Mouse (Mus musculus) thymus, postnatal 4 days (tissue): ENCODE measurements around the gene Tsen15.
"Not testable (repeated sequence)": the region's sequence is repeated elsewhere in the genome, so short reads cannot be mapped to it uniquely, and the experiment has no call there.

Experiments used
- DNase-seq: peaks from one replicate; pipeline ENCODE4 v3.0.0; 2021

Tsen15 gene

DNA sequence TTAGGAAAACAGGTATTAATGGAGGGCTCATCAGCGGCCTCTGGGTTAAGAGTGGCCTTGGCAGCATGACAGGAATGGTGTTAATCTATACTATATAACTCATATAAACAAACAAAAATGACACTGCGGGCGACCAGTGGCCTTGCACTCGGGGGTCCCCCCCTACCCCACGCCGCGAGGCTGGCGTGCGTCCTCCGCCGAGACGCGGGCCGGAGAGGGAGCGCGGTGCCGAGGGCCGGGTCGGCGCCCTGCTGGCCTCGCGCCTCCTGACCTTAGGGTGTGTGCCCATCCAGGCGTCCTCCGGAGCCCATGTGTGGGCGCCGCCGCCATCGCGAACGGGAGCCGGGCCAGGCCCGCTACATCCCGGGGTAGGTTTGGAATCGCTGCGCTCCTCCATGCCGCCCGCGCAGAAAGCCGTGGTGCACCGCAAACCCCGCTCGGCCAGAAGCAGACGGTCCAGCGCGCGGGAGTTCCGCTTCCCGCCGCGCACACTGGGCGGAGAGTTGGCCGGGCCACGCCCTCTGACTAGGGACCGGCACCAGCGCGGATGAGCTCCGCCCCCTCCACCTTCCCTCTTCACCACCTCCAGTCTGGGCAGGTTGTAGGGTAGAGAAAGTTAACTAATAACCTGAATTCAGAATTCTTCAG, at the start of gene Tsen15:
TSS of gene Tsen15 (minus strand) at position 501 of the 648 bp plus-strand sequence.
- DNase-seq, result peak; percentile 88

DNA sequence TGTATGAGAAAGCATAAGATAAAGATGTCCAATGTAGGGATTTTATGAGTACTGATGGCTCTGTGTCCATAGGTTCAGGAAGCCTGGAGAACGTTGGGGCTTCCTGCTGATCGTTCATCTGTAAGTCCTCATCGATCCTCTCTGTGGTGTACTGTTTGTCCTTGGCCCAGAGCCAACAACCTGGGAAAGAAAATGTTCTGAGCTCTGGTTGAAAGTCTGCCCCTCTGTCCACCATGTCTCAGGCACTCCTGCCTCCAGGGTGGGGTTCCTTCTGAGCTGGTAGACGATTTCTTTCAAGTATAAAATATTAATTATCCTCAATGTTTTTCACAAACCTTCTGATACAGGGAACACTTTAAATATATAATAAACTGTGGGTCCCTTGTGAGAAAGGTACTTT, 47.7 kb upstream of the Tsen15 start:
- DNase-seq, result no peak

DNA sequence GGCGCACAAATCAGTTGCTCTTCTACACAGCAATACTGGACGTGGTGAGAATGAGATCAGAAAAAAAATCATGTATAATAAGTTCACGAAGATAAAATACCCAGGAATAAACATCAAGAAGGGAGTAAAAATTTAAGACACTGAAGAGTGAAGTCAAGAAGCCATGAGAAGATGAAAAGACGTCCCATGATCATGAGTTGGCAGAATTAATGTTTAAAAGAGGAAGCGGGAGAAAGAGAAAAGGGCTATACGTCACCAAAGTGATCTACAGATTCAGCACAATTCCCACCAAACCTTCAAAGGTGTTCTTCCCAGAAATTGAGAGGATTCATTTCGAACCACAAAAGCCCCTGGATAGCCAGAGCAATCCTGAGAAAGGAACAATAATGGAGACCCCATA, 43.3 kb upstream of the Tsen15 start:
- DNase-seq, result no peak

DNA sequence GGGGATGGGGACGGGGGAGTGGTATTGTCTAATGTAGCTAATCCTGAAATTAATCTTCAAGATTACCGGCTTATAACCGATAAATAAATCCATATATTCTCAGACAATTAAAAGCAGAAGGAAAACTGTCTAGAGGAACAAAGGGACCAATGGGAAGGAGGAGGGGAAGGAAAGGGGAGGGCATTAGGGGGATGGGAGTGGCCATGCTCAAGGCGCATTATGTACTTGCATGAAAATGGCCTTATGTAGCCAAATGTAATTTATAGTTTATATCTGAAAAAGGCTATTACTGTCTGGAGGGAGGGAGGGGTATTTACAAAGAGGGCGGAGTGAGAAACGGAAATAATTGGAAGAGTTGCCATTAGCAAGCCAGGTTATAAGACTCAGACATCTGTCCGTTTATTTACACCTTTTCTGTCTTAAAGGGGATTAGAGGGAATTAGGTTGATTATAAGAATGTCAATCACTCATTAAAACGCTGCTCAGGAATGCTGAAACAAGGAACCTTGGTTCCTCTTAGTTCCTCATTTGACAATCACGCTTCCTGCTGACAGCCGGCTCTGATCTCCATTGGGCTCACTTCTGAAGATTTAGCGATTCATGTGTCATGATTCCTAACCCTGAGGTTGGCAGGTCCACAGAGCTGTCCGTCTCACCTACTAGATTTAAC, 41.6 kb upstream of the Tsen15 start:
- no peak for DNase-seq

DNA sequence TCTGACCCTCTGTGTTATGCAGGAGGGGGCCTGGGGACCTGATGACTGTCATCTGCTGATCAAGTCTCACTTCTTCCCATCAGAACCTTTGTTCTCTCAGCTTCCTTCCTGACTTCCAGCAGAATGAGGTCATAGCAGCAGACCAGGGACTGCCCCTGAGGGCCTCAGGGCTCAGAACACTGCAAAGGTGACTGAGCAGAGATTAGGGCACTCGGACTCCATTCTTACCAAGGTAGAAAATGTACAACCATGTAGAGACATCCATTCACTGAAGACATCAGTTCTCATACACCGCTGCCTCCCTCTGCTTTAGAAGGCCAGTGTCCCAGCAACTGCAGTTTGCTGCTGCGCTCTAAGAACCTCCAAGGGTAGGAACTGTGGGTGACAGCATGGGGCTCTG, 36.6 kb upstream of the Tsen15 start:
- no peak for DNase-seq

DNA sequence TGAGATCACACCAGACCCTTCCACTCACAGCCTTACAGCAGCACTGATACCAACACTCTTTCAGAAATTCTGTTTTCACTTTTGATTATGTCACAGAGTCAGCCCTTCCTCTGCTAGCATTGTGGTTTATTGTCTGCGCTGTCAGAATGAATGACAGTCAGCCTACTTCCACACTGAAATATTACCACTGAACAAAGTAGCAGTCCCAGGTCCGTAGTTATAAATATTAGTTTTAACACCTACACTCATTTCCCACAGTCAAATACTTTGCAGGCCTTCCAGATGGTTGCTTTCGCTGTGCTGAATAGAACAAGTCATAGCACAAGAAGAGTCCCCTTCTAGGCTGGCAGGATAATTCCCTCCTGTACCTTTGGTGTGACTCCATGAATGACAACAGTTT, 35.8 kb upstream of the Tsen15 start:
- DNase-seq, result no peak

DNA sequence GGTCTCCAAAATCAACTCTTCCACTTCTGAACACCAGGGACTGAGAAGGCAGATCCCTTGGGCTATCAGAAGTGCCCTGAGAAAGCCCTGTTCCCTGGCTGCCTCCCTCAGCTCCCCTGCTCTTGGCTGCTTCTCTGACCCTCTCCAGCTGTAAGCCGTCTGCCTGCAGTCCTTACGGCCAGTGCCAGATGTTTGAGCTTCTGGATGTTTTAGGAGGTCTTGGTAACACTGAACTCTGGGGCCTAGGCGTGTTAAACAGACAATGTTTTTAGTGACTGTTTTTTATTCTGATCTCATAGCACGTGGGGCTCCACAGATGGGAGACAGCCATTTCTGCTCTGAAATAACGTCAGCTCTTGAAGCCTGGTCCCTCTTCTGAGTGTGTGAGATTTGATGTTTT, 31.1 kb upstream of the Tsen15 start:
- no peak for DNase-seq

DNA sequence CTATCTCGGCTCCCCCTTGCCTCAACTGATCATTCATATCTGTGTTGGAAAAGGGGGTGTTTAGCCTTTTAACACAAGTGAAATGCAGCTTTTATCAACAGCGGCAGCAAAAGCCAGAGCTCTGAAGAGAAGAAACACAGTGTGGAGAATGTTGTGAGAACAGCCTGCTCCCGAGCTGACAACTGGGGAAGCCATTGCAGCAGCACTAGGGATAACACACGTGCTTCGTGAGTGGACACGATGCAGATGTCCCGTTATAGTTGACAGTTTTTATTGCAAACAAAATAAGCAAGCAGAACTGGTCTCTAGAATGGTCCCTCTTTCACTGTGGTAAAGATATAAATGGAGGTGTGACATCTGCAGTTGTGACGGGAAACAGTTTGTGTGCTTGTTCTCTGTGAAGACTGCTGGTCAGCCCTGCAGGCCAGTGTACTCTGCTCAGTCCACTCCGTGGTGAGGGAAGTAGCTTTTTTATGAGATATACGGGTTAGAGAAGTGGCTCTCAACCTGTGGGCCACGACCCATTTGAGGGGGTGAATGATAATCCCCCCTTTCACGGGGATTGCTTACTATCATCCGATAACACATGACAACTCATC, 29.9 kb upstream of the Tsen15 start:
- no peak for DNase-seq

DNA sequence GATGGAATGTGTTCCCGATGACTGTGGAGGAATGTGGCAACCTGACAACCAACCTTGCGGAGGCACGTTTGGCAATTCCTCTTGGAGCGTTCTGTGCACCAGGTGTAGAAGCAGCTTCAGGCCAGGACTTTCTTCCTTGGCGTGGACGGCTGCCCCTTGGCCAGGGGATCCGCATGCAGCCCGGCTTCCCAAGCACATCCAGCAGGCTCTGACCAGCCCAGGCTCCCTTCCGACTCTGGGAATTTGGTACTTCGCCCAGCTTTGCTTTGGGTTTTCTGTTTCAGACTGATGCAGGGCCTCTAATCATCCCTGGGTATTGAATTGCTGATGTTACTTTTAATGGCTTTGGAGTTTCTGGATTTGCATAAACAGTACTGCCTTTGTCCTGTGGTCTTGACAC, 28.0 kb upstream of the Tsen15 start:
- no peak for DNase-seq

DNA sequence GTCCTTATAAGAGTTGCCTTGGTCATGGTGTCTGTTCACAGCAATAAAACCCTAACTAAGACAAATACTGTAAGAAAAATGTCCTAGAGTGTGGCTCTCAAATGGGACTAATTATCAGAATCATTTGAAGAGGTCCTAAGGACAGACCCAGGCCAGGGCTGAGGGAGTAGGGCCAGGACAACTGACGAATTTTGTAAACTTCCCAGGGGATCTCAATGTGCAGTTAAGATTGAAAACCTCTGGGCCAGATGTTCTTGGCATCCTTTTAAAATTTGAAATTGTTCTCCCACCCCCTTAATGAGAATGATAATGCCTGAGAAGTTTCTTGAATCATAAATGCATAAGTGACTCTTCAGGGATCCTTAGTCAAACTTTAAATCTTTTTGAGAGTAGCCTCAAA, 27.5 kb upstream of the Tsen15 start:
- DNase-seq, result no peak

DNA sequence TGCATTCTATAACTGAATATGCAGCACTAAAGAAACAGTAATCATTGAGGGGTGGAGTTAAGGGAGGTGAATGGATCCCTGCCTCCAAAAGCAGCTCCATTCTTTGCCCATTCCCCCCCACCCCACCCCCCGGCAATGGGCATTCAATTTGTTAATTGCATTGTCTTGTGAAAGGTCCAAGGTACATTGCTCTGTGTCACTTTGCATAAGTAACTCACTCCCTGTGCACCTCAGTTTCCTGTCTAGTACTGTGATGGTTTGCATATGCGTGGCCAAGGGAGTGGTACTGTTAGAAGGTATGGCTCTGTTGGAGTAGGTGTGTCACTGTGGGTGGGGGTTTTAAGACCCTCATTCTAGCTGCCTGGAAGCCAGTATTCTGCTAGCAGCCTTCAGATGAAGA, 26.6 kb upstream of the Tsen15 start:
- DNase-seq, result no peak

DNA sequence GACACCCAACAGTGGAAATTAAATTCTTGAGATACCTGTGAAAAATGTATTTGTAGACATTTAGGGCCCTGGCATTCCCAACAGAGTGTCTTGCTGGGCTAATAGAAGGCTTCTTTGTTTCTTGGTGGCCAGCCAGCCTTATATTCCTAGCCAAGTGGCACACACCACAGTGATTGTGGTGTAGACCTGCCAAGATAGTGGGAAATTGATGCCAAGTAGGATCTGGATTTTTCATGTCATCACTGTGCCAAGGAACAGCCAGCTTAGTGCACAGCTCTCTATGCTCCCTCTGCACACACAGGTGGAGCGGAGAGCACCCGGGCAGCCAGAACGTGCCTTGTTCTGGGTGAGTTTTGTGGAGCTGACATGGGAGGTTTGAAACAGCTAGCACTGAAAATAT, 24.2 kb upstream of the Tsen15 start:
- DNase-seq, result no peak

DNA sequence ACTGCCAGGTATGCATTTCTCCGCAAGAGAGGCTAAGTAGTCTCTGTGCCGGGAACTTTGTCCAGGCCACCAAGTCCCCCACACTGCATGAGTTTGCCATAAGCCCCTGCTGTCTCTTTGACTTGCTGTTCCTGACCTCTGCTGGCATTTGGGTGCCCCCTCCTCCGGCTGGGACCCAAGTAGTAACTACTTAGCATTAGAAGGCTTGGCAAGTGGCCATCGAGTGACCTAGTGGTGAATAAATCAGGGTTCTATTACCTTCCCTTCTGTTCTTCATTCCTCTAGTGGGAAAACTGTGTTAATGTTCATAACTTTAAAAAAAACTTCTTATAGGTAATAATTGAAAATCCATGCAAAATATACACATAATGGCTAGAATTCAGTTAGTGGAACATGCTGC, 22.9 kb upstream of the Tsen15 start:
- DNase-seq, result no peak

DNA sequence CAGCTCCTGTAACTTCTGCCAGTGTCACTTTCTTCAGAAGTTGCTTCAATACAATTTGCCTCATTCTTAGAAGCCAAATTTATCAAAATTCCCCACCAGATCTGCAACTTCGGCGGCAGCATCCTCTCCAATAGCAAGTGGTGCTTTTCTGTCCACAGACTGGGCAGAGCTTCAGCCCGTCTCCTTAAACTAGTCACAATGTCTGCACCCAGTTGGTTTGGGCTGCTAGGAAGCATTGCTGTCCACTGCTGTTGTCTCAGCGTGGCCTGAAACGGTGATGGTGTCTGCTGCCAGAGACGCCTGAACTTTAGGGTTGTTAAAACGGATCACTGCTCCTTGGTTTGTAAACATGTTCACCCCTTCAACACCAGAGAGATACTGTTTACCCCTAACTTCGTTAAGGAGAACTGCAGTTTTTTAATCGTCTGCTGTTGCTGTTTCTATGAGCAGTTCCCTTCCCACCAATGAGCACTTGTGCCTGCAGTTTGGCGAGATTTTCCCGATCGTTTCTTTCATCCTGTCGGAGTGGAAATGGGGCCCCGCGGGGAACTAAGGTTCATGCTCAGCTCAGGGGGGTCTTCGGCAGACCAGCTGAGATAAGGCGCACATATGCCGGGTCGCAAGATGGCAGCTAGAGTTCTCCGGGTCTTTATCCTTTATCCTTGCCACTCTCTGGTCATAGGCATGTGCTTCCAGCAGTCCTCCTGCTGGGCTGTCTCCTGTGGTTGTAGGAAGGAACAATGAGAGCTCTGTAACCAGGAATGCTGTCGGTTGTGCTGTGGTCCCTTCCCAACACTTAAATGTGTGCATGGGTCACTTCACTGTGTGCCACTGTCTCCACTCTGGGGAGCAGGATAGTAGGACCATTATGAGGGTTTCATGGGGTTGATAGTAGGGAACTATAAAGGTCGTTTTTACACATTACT, 20.8 kb upstream of the Tsen15 start:
- DNase-seq, result no peak

DNA sequence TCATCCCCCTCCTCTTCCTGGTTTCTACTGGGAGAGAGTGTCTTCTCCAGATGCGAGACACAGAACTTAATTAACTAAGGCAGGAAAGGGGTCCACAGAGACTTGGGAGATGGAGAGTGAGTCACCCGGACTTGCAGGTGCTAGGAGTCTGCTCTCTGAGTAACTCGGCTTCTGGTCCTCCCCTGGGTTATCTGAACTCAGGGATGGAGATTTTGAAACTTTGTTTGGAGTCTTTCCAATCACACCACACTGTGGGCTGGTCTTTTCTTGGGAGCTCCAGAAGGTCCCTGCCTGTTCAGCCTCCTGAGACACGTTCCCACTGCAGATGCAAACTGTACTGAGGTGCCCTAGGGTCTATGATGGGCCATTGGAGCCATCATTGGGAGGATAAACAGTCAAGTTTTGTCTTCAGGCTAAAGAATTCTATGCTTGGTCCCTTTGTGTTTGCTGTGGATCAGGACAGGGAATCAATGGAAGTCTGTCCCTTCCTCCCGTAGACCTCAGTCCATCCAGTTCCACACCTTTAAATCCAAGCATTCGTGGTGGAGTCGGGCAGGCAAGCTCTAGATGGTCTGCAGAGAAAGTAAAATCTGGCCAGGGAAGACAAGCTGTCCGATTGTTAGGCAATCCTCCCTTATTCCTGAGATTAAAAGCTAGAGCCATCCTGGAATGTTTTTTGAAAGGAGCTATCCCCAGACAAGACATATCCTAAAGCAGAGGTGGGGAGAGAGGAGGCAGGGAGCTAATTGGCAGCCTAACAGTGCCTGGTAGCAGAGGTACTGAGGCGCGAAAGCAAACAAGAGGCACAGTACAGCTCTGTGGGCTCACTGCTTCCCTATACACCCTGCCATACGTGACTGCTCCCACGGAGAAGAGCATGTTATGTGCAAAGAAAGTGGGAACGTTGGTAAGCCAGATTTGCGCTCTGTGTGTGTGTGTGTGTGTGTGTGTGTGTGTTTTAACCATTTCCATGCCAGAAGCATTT, 14.4 kb upstream of the Tsen15 start:
- no peak for DNase-seq

DNA sequence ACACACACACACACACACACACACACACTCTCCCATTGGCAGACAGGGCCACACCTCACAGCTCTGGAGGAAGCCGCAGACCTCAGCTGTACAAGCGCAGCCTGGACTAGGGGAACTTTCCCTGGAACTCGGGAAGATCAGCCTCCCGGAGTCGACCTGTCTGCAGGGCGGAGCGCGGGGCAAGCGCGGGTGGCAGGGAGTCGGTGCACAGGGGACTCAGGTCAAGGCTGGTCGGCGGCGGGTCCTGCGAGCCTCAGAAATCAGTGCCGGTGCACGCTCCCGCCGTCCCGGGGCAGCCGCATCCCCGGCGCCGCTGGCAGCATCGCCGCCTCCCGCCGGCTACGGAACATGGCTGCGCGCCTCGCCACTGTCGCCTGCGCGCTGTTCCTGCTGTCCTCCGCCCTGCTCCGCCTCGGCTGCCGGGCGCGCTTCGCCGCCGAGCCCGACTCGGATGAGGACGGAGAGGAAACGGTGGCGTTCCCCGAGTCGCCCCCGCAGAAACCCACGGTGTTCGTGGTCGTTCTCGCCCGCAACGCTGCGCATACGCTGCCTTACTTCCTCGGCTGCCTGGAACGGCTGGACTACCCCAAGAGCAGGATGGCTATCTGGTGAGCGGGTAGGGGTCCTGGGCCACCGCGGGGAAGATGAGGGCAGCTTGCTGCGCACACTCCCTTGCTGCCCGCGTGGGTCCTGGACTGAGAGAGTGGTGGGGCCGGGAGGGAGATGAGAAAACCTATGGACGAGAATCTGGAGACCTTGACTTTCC, 13.5 kb upstream of the Tsen15 start, which contains the start of gene Colgalt2:
TSS of gene Colgalt2 (plus strand) at position 41 of the 766 bp plus-strand sequence.
- peak; percentile 69 for DNase-seq

DNA sequence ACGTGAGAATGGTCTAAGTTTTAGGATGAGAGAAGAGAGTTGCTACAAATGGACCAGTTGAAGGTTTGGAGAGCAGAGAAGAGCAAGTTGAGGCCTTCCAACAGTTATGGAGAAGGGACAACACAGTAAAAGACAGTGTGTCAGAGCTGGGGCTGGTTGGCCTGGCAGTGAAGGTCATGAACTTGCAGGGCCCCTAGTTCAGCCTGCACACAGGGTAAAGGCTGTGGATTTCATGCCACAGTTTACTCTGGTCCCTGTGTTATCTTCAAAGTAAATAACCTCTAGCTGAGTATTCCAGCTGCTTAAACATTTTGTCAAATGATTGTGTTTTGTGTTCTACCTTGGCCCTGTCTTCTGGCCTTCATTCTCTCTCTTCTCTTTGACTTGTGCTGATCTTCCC, 12.2 kb upstream of the Tsen15 start:
- no peak for DNase-seq

DNA sequence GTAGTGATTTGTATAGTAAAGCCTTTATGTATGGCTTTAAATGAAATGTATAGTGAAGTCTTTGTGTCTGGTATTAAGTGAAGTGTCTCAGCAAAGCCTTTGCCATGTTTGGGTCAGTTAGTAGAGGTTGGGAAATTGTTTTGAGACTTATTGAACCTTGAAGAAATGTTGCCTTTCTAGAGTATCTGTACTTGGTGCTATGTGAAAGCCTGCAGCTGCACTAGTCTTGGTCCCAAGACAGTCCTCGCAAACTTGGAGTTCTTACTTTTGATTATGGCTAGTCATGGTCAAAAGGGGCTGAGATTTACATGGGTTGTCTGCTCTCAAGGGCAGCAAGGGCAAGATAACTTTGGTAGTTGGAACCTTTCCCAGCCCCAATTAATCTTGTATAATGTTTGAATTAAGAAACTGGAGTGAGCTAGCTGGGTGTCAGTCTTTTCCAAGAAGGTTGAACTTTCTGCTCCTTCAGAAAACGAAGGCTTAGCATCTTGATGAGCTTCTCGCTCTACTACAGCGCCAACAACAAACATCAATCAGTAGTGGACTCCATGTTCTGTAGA, 8.5 kb upstream of the Tsen15 start:
- no peak for DNase-seq

DNA sequence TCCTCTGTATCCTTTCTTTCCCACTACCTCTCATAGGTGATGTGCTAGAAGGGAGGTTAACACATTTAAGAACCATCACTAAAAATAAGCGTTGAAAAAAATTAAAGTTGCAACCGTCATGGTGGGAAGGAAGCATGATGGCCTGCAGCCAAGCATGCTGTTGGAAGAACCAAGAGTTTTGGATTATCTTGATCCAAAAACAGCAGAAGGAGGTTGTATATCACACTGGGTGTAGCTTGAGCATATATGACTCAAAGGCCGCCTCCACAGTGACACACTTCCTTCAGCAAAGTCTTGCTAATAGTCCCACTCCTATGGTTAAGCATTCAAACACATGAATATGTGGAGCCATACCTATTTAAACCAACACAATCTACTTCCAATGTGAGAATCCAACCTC, 7.6 kb upstream of the Tsen15 start:
- no peak for DNase-seq

DNA sequence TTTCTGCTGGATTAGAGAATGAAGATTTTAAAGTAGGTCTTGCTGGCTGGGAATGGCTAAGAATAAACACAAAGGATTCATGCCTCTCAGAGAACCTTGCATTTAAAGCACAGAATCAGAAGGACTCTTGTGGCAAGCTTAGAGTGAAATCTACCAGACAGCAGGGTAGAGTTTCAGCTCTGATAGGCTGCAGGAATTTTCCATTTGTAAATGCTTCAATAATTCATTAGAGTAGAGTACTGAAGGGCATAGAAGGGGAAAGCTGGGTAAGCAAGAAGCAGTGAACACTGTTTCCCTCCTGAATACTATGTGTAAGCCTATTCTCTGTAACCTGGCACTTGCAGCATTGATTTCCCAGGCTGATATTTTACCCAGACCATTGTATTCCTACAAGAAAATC, 2.8 kb upstream of the Tsen15 start:
- DNase-seq, result no peak

DNA sequence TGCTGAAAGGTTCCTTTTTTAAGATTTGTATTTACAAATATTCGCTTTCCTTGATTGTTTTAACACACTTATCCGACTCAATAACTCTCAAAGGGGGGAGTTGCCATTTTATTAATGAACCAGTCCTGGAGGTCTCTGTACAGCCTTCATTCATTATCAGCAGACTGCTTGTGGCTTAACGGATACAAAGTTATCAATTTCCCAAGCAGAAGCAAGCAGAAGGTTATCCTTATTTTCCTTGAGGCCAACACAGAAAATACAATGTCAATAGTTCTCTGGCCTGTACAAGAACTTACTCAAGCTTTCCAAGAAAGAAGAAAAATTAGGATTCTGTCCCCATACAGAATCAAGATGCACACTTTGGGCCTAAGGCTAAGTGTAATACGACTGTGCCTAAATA, 795 bp downstream of the Tsen15 start:
- DNase-seq, result not testable (repeated sequence)
